Mouse (Mus musculus): ENCODE results near the gene Nmrk2.

- TF ChIP-seq CTCF (IDR thresholded peaks at IDR 0.05; ENCODE audit: control insufficient read depth, insufficient read depth, insufficient read length), result no peak
- TF ChIP-seq USF1 (IDR thresholded peaks at IDR 0.05; ENCODE audit: low read depth), result no peak
- TF ChIP-seq MAX (IDR thresholded peaks at IDR 0.05), result no peak
- no peak for TF ChIP-seq MYOD1 (IDR thresholded peaks at IDR 0.05; ENCODE audit: control insufficient read depth, insufficient read length, low read depth)
These were observed 47.5 kb downstream of the Nmrk2 start for GRCm38 (mm10) chr10:81154313-81154712.

All from C2C12 (cell line).